Mouse (Mus musculus): ENCODE data around the gene Lhx9.

The Lhx9 gene

GRCm38 (mm10) chr1:138848511-138849109 is at the start of gene Lhx9:
Gene Lhx9, minus strand, starts transcription at chr1:138848577.
- DNase-seq = no peak

DNA sequence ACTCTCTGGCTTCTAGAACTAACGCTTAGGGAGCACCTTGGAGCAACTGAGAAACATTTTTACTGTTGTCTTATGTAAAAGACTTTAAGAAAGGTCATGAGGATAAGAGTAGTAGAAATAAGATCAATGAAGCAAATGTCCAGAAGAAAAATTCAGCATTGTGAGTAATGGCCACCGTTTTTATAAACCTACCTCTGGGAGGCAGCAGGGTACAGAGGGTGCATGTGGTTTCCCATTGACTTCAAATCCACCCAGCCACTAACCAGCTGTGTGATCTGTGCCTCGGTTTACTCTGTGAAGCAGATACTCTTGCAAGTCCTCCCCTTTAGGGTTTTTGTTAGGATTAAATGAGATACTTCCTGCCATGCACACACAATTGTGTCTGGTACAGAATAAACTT is 47.7 kb upstream of the Lhx9 start:
- DNase-seq = no peak

GRCm38 (mm10) chr1:138877470-138878254 is 29.3 kb upstream of the Lhx9 start:
- DNase-seq = no peak

- no peak for DNase-seq
These were observed 28.1 kb upstream of the Lhx9 start for GRCm38 (mm10) chr1:138876371-138877045.

DNA sequence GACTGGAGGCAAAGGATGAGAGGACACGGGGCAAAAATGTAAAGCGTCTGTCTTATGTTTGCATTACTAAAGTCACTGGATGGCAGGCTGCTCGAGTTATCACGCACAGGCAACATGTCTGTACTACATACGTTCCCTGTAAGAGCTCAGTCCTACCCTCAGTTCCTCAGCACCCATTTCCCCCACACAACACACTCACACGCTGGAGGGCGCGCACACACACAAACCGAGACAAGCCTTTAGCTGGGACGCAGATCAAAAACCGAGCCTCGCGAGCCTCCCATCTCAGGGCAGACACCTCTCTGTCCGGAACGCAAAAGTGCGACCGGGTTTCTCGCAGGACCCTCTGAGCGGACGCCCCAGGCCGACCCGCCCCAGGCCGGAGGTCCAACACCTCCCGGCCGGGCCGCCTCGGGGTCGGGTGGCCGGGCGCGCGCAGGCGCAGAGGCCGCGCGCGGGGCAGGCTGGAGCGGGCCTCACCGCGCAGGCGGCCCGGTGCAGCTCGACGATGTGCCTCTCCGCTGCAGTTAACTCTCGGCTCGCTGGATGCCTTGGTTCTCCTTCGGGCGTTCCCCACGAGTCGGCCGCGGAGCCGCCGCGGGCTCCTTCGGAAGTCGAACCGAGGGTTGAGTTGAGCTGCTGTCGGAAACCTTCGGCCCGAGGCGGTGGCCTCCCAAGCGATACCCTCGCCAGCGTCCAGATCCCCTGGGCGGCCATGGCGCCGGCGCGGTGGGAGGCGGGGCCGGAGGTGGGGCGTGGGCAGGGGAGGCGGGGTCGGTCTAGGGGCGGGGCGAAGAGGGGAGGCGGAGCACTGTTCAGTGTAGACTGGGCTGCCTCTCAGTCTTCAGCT is 7.9 kb upstream of the Lhx9 start, which contains the start of gene 2310009B15Rik:
2310009B15Rik (minus strand) TSS at position 752 of the 850 bp plus-strand sequence.
- peak; percentile 81 for DNase-seq

DNA sequence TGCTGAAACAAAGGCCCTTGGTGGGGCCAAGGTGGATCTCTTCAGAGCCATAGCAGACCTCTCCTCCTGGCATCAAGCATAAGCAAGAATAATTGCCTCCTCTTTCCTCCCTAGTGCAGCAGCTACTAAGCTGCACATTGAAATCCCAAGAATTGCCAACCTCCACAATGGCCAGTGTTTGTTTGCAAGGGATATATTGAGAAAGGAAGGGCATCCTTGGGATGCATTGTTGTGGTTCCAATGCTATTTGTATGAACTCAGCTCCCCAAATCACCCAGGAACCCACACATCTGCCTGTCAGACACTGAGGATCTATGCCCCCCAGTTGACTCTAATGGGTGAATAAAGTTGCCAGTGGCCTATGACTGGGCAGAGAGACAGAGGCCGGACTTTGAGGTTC is 2.4 kb upstream of the Lhx9 start:
- no peak for DNase-seq

DNA sequence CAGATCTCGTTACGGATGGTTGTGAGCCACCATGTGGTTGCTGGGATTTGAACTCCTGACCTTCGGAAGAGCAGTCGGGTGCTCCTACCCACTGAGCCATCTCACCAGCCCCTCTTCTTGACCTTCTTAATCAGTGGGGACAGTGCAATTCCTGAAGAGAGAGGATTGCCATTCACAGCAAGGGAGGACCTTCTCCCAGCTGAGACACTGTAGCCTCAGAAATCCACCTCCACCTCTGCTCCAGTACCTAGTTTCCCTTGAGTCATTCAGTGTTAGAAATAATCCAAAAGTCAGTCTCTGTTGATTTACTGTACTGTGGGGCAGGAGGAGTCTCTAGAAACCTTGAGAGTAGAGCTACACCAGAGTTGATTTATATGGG is 1.8 kb upstream of the Lhx9 start:
- DNase-seq = no peak

- no peak for DNase-seq
These were observed 1.3 kb upstream of the Lhx9 start for GRCm38 (mm10) chr1:138849531-138850160.

- no peak for DNase-seq
These were observed 351 bp downstream of the Lhx9 start for GRCm38 (mm10) chr1:138848026-138848425.

GRCm38 (mm10) chr1:138847146-138847545 is 1.2 kb downstream of the Lhx9 start:
- DNase-seq = no peak

DNA sequence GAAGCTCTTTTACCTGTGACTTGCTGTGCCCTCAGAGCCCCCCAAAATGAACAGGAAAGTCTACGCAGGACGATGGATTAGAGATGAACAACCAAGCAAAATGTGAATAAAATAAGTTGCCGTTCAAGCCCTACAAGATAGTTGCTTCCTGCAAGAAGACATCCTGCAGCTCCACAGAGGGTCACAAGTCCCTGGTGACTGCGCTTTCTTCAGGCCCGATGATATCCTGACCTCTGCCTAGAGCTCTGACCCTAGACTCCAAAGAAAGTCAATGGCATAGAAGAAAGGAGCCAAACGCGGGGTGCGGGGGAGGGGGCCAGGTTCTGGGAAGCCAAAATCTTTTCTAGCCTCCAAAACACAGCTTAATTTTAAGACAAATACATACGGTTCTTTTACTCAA is 1.8 kb downstream of the Lhx9 start:
- DNase-seq = no peak

DNA sequence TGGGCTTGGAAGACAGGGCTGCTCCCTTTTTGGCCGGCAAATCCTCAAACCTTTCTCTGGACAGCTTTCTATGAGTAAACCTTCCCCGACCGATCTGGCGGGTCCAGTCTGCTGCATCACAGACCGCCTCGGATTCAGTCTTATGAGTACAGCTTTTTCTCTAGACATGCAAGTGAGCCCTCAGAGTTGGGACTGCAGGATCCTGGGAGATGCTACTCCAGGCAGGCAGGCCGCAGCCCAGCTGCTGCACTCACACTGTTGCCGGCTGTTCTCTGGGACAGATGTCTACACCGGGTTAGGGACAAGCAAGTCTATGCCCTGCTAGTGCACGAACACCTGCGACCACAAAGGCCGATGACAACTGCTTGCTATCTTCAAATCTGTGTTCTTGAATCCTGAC is 2.2 kb downstream of the Lhx9 start:
- DNase-seq = no peak

DNA sequence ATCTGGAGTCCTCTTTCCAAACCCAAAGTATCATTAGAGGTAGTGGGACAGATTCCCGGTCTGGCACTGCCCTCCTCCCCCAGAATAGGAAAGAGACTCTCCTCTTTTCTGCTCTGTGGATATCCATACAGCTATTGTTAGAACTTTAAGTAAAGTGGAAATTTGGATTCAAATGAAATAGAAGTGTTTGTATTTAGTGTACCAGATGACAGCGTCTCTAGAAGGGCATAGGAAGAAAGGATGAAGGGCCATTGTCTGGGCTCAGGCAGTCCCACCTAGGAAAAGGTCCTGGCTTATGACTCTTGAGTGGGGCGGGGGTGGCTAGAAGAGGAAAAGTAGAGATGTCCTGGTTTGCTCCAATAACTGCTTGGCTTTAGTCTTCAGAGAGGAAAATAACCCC is 2.9 kb downstream of the Lhx9 start:
- DNase-seq = no peak

GRCm38 (mm10) chr1:138844166-138844565 is 4.2 kb downstream of the Lhx9 start:
- no peak for DNase-seq

DNA sequence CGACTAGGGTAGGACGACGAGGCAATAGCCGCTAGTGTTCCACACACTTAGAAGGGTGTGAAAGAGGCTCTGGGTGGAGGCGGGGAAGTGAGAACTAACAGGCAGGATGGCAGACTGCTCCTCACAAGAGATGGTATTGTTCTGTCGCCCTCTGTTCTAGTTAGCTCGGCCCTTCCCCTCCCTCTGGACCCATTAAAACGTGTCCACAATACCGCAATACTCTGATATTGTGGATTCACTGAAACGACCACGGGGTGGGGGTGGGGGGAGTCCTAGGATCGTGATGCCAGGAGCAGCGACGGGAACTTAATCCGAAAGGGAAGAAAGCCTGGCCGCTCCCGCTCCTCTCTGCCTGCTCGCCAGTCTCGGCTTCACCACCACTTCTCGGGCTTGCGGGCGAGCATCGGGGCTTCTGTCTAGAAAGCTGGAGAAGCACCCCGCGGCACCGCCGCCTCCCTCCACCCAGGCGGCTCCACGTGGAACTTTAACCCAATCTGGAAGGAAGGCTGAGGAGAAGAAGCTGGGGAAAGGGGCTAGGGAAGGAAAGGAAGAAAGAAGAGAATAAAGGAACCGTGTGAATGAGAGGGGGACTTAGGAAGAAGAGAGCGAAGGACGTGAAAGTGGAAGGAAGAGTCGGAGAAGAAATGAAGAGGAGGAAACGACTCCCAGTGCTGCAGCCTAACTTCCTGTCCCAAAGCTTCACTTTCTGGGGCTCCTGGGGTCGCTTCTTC is 4.9 kb downstream of the Lhx9 start:
- no peak for DNase-seq

DNA sequence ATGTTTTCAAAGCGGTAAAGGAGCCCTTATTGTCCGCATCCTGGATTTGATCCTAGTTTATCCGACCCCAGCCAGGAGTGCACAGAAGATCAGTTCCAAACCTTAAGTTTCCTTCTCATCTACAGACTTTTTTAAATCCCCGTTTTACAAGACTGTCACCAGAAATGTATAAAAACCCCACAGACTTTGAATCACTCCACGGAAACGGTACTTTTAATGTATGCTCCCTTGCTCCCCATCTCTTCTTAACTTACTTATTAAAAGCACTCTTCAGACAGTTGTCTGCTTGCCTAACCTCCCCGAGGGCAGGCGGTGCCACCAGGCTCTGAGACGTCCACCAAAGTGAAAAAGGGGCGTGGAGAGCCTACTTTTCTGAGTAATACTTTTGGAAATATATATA is 5.6 kb downstream of the Lhx9 start:
- DNase-seq = no peak

DNA sequence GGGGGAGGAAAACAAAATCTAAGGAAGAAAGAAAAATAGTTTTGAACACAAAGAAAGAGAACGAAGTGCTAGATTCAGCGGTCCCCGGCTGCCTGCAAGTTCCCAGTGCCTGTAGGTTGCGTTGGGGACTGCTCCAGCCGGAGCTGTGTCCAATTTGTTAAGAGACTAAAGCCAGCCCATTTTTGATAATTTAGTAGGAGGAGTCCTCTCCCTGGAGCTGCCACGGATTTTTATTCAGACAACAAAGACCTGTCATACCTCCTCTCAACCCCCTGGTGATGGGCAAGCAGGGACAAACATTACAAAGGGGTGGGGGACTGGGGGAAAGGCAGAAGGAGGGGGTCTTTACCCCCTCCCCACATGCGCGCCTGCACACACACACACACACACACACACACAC is 6.1 kb downstream of the Lhx9 start:
- DNase-seq = no peak

- no peak for DNase-seq
These were observed 6.9 kb downstream of the Lhx9 start for GRCm38 (mm10) chr1:138841306-138842095.

DNA sequence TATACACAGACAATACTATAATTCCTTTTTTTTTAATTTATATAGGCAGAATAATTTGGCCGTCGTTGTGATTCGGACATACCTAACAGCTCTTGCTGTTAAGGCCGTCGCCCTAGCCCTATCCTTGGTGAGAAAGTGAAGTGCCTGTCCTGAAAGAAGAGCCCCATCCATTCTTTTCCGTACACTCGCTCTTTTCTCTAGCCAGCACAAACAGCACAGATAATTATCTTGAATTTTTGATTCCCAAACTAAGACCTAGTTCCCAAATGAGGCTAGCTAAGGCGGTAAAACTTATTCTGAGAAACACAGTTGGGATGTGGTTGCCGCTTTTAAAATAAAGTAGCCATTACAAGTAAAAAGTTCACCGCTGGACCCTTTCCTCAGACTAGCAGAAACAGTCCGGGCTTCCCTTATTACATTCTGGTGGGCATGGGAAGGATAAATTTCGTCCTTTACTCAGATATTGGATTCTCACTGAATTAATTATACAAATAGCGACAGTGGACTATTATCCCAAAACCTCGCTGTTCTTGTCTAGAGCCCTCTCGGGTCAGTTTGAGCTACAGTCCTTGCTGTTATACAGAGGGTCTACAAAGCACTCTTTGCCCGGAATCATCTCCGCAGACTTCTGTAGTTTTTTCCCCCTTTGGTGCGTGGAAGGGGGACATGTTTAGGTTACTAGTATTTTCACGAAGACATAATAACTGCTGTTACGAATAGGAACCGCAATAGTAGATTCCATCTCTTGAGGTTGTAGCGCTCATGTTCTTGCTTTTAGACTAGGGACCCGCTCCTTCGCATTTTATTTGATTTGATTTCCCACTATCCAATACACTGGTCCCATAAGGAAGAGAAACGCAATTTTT is 7.7 kb downstream of the Lhx9 start:
- DNase-seq = no peak
